Mouse (Mus musculus) lung, embryonic 16.5 days (tissue): ENCODE measurements at regions not wholly inside any gene's neighbourhood (a gene's known extent, or its start where the extent isn't known, plus 50 kb on each side); places are given as distances from the start of the nearest gene placed in this dataset.

Experiments used
- ATAC-seq: fragments of 200-750 bp; cut with Nextera tagmentation; 2 replicates; pipeline ENCODE4 v1.8.0; 2017; ENCODE audit warnings: low read depth, mild to moderate bottlenecking, moderate library complexity
- H3K27ac ChIP-seq: fragments of 300-500 bp; sonication (generic); 2 replicates; pipeline ENCODE4 v1.5.1; 2014; ENCODE audit warnings: mild to moderate bottlenecking, control low read depth, low read length
- H3K27me3 ChIP-seq: fragments of 300-500 bp; sonication (generic); 2 replicates; pipeline ENCODE4 v1.6.1; 2014; ENCODE audit warnings: low read depth, low read length, mixed read lengths; ENCODE audit not compliant: control insufficient read depth, insufficient read depth
- H3K36me3 ChIP-seq: fragments of 300-500 bp; sonication (generic); 2 replicates; pipeline ENCODE4 v1.6.1; 2014; ENCODE audit warnings: low read length; ENCODE audit not compliant: control insufficient read depth, insufficient read depth
- H3K4me1 ChIP-seq: fragments of 300-500 bp; sonication (generic); replicated peaks from 2 replicates; pipeline ENCODE4 v1.6.1; 2014; ENCODE audit warnings: low read length, mixed read lengths; ENCODE audit not compliant: control insufficient read depth, insufficient read depth
- H3K4me2 ChIP-seq: fragments of 300-500 bp; sonication (generic); 2 replicates; pipeline ENCODE4 v1.6.1; 2014; ENCODE audit warnings: low read depth, low read length, control low read depth
- H3K4me3 ChIP-seq: fragments of 300-500 bp; sonication (generic); 2 replicates; pipeline ENCODE4 v1.5.1; 2014; ENCODE audit warnings: mild to moderate bottlenecking, low read length, control low read depth
- H3K9ac ChIP-seq: fragments of 300-500 bp; sonication (generic); 2 replicates; pipeline ENCODE4 v1.6.1; 2014; ENCODE audit warnings: low read length, control low read depth
- H3K9me3 ChIP-seq: fragments of 300-500 bp; sonication (generic); 2 replicates; pipeline ENCODE4 v1.6.1; 2016; ENCODE audit warnings: low read length; ENCODE audit not compliant: control insufficient read depth
- WGBS: fragments of 180-500 bp; shearing (Covaris S2); extraction: QIAGEN DNeasy Blood & Tissue Kit; methylation state at CpG from one replicate; pipeline ENCODE4 v1.1.7; 2014; 5-methylcytosine and 5-hydroxymethylcytosine counted together

DNA sequence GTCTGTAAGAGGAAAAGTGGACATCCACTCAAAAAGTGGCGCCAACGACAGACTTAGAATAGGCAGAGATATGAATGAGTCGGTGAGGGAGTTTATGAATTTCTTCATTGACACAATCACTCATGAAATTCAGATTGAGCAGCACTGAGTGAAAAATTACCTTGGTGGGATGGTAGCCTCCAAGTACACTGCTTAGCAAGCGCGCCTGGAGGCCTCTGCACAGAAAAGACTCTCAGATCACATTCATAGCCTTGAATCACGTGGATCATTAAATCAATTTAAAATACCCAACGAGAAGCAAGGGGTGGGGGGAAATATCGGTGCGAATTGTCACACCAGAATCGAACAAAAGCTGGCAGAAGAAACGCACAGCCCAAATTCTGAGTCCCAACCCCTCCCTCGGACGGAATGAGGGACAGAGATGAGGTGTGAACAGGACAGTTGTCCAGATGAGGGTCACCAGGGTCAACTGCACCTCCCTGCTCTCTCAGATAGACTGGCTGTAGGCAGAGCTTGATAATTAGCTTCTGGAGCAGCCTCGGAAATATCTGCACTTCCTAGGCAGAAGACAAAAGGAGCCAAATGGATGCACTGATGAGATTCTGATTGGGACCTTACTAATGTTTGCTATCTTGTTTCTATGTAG is 113.5 kb upstream of the Cdkn3 start:
- ATAC-seq = no peak
- no peaks in the 10 kb centered on the region for H3K4me1 ChIP-seq
- H3K4me3 ChIP-seq = no peak overlapping the region
- no peak overlapping the region for H3K27ac ChIP-seq
- no peaks in the 10 kb centered on the region for H3K27me3 ChIP-seq
- 77% methylated on average over 14 of the region's 14 CpGs for WGBS
- H3K9ac ChIP-seq = no peak overlapping the region
- no peaks in the 10 kb centered on the region for H3K36me3 ChIP-seq
- H3K9me3 ChIP-seq = no peaks in the 10 kb centered on the region
- no peak overlapping the region for H3K4me2 ChIP-seq

DNA sequence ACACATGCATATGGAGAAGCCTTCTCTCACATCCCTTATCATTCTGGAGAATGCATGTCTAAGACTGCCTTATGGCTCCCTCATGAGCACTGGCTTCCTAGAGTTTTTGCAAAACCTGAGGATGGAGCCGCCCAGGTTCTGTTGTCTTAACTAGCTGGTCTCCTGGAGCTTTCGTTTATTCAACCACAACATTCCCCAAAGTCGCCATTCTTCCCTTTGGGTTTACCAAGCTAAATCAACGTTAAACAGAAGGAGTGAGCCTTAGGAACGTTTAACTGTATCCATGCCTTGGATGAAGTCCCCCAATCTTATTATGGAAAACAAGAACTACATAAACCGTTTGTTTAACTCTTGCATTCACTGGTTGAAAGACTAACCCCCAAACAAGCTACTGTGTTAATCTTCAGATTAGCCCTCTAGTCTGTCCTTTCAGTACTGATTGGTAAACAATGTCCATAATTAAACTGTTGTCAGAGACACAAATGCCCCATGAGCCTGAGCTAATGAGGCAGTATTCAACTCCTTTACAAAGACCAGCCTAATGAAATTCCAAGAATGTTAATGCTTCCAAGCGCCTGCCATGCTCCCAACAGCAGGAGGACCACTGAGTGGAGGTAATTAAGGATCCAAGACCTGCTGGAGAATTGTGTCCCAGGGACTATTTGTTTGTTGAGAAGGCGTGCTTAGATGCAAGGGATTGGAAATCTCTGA is 121.1 kb upstream of the Cdkn3 start:
- Histone ChIP-seq H3K27me3 (no peaks in the 10 kb centered on the region), H3K9ac (no peak overlapping the region), H3K27ac (no peak overlapping the region), H3K4me3 (no peak overlapping the region), H3K4me1 (peaks cover 8% of the 10 kb centered on the region), H3K4me2 (no peak overlapping the region), H3K9me3 (no peaks in the 10 kb centered on the region), H3K36me3 (no peaks in the 10 kb centered on the region)
- WGBS = 47% methylated on average over 8 of the region's 8 CpGs
- ATAC-seq = no peak

DNA sequence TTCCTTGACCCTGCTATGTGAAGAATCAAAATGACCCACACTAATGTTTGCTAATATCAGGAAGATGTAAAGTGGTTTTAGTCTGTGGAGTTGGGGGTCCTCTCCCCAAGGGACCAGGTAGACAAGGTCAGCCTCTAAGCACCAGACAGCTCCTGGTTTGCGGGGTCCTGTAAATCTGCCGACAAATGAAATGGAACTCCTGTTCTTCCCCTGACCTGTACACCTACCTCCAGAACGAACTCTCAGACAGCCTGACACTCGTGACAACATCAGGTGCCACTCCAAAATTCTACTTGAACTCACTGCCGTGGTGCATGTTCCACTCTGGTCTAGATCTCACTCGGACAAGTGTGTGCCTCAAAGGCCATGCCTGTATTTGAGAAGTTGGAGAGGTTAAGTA is 121.8 kb upstream of the Cdkn3 start:
- Histone ChIP-seq H3K27me3 (no peaks in the 10 kb centered on the region), H3K4me2 (no peak overlapping the region), H3K27ac (no peak overlapping the region), H3K4me3 (no peak overlapping the region), H3K4me1 (peaks cover 13% of the 10 kb centered on the region), H3K9me3 (no peaks in the 10 kb centered on the region), H3K36me3 (no peaks in the 10 kb centered on the region), H3K9ac (no peak overlapping the region)
- 63% methylated on average over 6 of the region's 6 CpGs for WGBS
- ATAC-seq = no peak

DNA sequence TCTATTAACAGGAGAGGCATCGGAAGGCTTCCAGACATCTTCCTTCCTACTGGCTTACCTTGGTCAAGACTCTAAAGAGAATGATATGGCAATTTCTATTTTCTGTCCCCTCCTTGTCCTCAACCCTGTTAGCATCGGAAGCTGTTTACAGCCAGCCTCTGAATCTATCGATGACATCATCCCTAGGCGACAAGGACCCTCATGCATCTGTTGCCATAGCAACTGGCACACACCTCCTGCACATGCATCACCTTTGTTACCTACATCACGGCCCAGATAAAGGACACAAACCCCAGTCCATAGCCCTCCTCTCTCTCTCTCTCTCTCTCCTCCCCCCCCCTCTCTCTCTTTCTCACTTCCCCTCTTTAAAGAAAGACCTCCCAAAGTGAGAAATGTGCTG is 123.1 kb upstream of the Cdkn3 start:
- 78% methylated on average over 5 of the region's 5 CpGs for WGBS
- no peak overlapping the region for H3K4me3 ChIP-seq
- no peak overlapping the region for H3K9ac ChIP-seq
- H3K36me3 ChIP-seq = no peaks in the 10 kb centered on the region
- H3K27me3 ChIP-seq = no peaks in the 10 kb centered on the region
- peaks cover 13% of the 10 kb centered on the region for H3K4me1 ChIP-seq
- no peak overlapping the region for H3K4me2 ChIP-seq
- no peak for ATAC-seq
- no peaks in the 10 kb centered on the region for H3K9me3 ChIP-seq
- no peak overlapping the region for H3K27ac ChIP-seq

DNA sequence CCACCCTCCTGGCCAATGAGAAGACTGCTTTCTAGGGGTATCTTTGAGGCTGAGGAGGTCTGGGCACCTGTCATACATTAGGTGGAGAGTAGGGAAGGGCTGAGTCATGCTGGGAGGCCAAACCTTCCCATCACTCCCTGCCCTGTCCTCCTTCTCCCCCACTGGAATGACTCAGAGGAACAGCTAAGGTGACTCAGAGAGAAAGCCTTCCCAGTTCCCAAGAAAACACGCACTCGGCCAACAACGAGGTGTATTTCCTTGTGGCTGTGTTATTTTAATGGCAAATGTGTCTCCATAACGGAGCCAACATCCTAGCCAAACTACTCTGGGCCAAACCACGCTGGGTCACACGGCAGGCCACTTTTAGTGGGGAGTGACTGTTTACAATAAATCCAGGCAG is 124.0 kb upstream of the Cdkn3 start:
- Histone ChIP-seq H3K9me3 (no peaks in the 10 kb centered on the region), H3K4me3 (no peak overlapping the region), H3K4me1 (peaks cover 13% of the 10 kb centered on the region), H3K4me2 (no peak overlapping the region), H3K27me3 (no peaks in the 10 kb centered on the region), H3K9ac (no peak overlapping the region), H3K36me3 (no peaks in the 10 kb centered on the region), H3K27ac (no peak overlapping the region)
- ATAC-seq = no peak
- WGBS = 60% methylated on average over 6 of the region's 6 CpGs

DNA sequence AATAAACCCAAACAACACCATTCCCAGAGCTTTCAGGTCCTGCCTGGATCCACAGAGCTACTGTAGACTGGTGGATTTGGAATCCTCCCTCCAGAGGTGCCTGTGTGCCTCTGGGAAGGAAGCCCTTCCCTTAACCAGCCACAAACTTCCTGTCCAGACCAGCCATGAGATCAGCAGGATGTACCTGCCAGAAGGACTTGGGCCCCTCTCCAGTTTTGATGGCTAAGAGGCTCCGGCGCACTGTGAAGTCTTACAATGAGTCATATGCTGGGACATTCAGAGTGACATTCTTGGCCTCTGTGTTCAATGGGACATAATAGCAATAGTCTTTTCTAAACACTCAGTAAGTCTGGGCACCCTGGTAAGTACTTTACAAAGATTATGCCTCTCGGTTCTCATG is 125.0 kb upstream of the Cdkn3 start:
- 45% methylated on average over 3 of the region's 3 CpGs for WGBS

DNA sequence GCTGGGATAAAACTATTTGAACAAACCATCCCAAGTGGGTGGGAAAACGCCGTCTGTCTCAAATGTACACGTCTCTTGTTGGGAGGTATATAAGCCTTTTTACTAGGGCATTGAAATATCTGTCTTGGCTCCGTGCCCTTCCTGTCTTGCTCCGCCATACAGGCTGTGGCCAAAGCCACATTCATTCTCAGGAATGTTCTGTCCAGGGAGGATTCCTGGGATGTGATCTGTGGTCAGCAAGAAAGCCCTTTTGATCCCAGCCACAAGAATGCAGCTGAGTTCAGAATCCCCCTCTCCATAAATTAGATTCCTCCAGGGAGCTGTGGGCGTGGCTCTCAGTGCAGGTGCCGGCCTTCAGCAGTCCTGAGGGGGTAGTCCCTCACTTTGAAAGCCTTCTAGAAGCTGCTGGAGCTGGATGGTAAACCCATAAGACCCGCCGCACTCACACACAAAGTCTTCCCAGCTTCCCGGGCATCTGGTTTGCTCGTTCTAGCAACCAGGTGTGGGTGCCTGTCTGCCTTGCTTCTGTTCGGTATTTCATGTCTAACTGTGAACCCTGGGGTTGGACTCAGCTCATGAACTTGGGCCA is 125.6 kb upstream of the Cdkn3 start:
- Histone ChIP-seq H3K27ac (peak overlapping the region; percentile 41), H3K4me1 (peaks cover 13% of the 10 kb centered on the region), H3K36me3 (no peaks in the 10 kb centered on the region), H3K4me3 (peak overlapping the region; percentile 6; the same call in 1 of the 2 replicates), H3K27me3 (no peaks in the 10 kb centered on the region), H3K9ac (no peak overlapping the region), H3K4me2 (peak overlapping the region; percentile 37), H3K9me3 (no peaks in the 10 kb centered on the region)
- peak; percentile 52; the same call in 1 of the 2 replicates for ATAC-seq
- WGBS = 50% methylated on average over 12 of the region's 12 CpGs

More for the DNA sequence above, 125.0 kb upstream of the Cdkn3 start:
- H3K9ac ChIP-seq = no peak overlapping the region
- no peak overlapping the region for H3K4me2 ChIP-seq
- H3K4me1 ChIP-seq = peaks cover 13% of the 10 kb centered on the region
- H3K27me3 ChIP-seq = no peaks in the 10 kb centered on the region
- H3K36me3 ChIP-seq = no peaks in the 10 kb centered on the region
- H3K4me3 ChIP-seq = no peak overlapping the region
- no peaks in the 10 kb centered on the region for H3K9me3 ChIP-seq
- ATAC-seq = peak; percentile 72
- H3K27ac ChIP-seq = peak overlapping the region; percentile 41

DNA sequence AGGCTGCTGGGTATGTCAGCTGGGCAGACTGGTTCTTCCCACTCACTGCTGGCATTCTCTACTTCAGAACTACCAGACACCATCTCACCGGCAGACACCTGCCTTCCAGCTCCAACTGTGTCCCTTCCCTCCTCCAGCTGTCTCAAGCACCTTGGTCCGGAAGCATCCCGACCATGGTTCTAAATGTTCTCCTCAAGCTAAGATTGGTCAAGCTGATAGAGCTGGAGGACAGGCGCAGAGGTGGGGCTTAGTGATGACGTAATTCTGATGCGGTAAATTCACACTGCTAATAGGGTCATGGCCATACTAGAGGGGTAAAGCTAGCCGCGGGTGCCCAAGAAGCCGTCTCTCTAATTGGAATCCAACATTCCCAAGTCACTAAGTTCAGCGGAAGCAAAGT is 126.1 kb upstream of the Cdkn3 start:
- Histone ChIP-seq H3K27ac (peak overlapping the region; percentile 43; the same call in 1 of the 2 replicates), H3K36me3 (no peaks in the 10 kb centered on the region), H3K27me3 (no peaks in the 10 kb centered on the region), H3K9me3 (no peaks in the 10 kb centered on the region), H3K4me3 (peak overlapping the region; percentile 6; the same call in 1 of the 2 replicates), H3K4me2 (peak overlapping the region; percentile 37), H3K9ac (no peak overlapping the region), H3K4me1 (peaks cover 13% of the 10 kb centered on the region)
- ATAC-seq = peak; percentile 45; the same call in 1 of the 2 replicates
- whole genome bisulfite sequencing = 62% methylated on average over 10 of the region's 10 CpGs

DNA sequence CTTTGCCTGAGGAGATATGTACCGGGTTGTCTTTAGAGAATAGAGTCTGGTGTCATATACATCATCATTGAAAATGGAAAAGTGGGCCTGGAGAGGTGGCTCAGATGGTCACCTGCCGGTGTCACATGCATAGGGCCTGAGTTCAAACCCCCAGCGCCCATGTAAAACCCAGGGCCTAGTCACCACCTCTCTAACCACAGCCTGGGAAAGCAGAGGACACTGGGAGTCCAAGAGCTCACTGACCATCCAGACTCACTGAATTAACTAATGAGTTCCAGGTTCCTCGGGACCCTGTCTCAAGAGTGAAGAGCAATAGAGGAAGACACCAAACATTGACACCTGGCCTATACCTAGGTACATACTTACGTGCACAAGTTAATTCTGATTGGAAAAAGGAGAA is 132.7 kb upstream of the Cdkn3 start:
- no peak overlapping the region for H3K4me2 ChIP-seq
- 90% methylated on average over 5 of the region's 5 CpGs for WGBS
- ATAC-seq = no peak
- no peak overlapping the region for H3K27ac ChIP-seq
- no peaks in the 10 kb centered on the region for H3K36me3 ChIP-seq
- no peak overlapping the region for H3K4me3 ChIP-seq
- peaks cover 6% of the 10 kb centered on the region for H3K4me1 ChIP-seq
- no peaks in the 10 kb centered on the region for H3K9me3 ChIP-seq
- no peak overlapping the region for H3K9ac ChIP-seq
- no peaks in the 10 kb centered on the region for H3K27me3 ChIP-seq
